Mouse (Mus musculus) forebrain, postnatal 0 days (tissue): Measurements from ENCODE around the gene Nfrkb. TPM values are rescaled to one million over a fixed set of nuclear protein-coding genes. Genes with fewer than 3 reads are reported as not detected.

Experiments
- ATAC-seq: fragments of 200-750 bp; cut with Nextera tagmentation; 2 replicates; pipeline ENCODE4 v1.8.0; 2017; ENCODE audit warnings: mild to moderate bottlenecking, moderate library complexity
- DNase-seq: peaks from one replicate; pipeline ENCODE4 v3.0.0-alpha.2; 2015
- H3K27ac ChIP-seq: fragments of 300-500 bp; sonication (generic); 2 replicates; pipeline ENCODE4 v1.5.1; 2014; ENCODE audit warnings: low read depth, mild to moderate bottlenecking, antibody characterized with exemption, low read length, moderate library complexity, mixed read lengths
- H3K27me3 ChIP-seq: fragments of 300-500 bp; sonication (generic); 2 replicates; pipeline ENCODE4 v1.6.1; 2014; ENCODE audit warnings: mild to moderate bottlenecking, low read length, mixed read lengths; ENCODE audit not compliant: insufficient read depth
- H3K36me3 ChIP-seq: fragments of 300-500 bp; sonication (generic); 2 replicates; pipeline ENCODE4 v1.6.1; 2014; ENCODE audit warnings: mild to moderate bottlenecking, moderate library complexity; ENCODE audit not compliant: insufficient read depth
- H3K4me1 ChIP-seq: fragments of 300-500 bp; sonication (generic); 2 replicates; pipeline ENCODE4 v1.6.1; 2014; ENCODE audit warnings: antibody characterized with exemption; ENCODE audit not compliant: insufficient read depth
- H3K4me2 ChIP-seq: fragments of 300-500 bp; sonication (generic); 2 replicates; pipeline ENCODE4 v1.6.1; 2014; ENCODE audit warnings: low read depth, mild to moderate bottlenecking, moderate library complexity
- H3K4me3 ChIP-seq: fragments of 300-500 bp; sonication (generic); 2 replicates; pipeline ENCODE4 v1.5.1; 2014; ENCODE audit warnings: low read depth, low read length, mixed read lengths
- H3K9ac ChIP-seq: fragments of 300-500 bp; sonication (generic); 2 replicates; pipeline ENCODE4 v1.6.1; 2014; ENCODE audit warnings: mild to moderate bottlenecking
- H3K9me3 ChIP-seq: fragments of 300-500 bp; sonication (generic); 2 replicates; pipeline ENCODE4 v1.6.1; 2016; ENCODE audit warnings: low read length
- CTCF ChIP-seq: sonication (generic); IDR thresholded peaks from 2 replicates; pipeline ENCODE4 v1.5.1; 2016; ENCODE audit warnings: antibody characterized with exemption, control low read depth, low read depth
- WGBS: fragments of 180-500 bp; shearing (Covaris S2); extraction: QIAGEN DNeasy Blood & Tissue Kit; methylation state at CpG from one replicate; pipeline ENCODE4 v1.1.7; 2014; 5-methylcytosine and 5-hydroxymethylcytosine counted together
- polyA plus RNA-seq: library from polyadenylated mRNA; unstranded; fragments of >200 nt; fragmentation: Nextera tagmentation; extraction: Ambion mirVana; gene quantifications from 2 replicates; pipeline ENCODE4 v1.2.1, GENCODE M21; 2015
- total RNA-seq: library from RNA; depleted of rRNA; stranded (reverse); fragments of >200 nt; gene quantifications from 2 replicates; pipeline ENCODE4 v1.2.3, GENCODE M21; 2014

Nfrkb gene
- total and polyA plus RNA-seq, 2 experiments from 2014 or later: 22.0 to 46.8 TPM

DNA sequence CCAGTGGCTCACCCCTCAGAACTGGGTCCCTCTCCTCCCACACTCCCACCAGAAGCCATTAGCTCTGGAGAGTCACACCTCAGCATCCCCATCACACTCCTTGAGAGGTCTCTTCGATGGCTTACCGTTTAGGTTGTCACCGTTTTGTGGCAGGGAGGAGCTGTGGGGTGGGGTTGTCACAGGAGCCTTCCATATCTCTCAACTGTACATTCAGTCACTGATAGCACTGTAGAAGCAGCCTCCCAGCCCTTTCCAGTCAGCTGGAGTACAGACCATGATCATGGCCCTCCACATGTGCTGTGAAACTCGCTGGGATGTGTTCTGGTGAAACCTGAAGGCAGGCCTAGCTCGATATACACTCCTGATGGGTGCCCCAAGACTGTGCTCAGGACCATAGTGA is 36.2 kb downstream of the Nfrkb start:
- no peak for DNase-seq
- Histone ChIP-seq H3K36me3 (peaks cover 56% of the 10 kb centered on the region), H3K4me3 (no peak overlapping the region), H3K27me3 (no peaks in the 10 kb centered on the region), H3K4me2 (no peak overlapping the region), H3K9ac (no peak overlapping the region), H3K27ac (no peak overlapping the region), H3K9me3 (no peaks in the 10 kb centered on the region), H3K4me1 (no peaks in the 10 kb centered on the region)
- WGBS: 96% methylated on average over 5 of the region's 5 CpGs
- no peak for TF ChIP-seq CTCF
- ATAC-seq: no peak

DNA sequence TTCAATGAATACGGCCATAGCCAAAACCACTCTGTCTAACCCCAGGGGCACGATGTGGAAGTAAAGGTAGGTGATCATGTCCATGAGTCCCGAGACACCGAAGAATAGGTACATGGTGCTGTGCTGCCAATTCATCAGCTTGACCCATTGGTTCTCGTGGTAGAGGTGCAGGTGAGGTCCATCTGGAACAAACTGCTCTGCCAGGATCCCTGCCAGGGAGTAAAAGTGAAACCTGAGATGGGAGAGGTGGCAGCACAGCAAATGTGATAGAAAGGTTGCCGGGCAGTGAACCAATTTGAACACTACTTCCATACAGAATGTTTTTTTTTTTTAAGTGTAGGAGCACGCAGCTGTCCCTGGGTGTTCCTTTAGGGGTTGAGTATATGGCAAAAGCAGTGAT is 43.0 kb downstream of the Nfrkb start:
- H3K4me3 ChIP-seq: no peak overlapping the region
- H3K27ac ChIP-seq: no peak overlapping the region
- H3K36me3 ChIP-seq: peaks cover 6% of the 10 kb centered on the region; the same call in 1 of the 2 replicates
- H3K27me3 ChIP-seq: no peaks in the 10 kb centered on the region
- ATAC-seq (no peak), DNase-seq (no peak)
- H3K9ac ChIP-seq: no peak overlapping the region
- no peaks in the 10 kb centered on the region for H3K9me3 ChIP-seq
- no peak for TF ChIP-seq CTCF
- H3K4me1 ChIP-seq: no peaks in the 10 kb centered on the region
- 88% methylated on average over 7 of the region's 7 CpGs for WGBS
- no peak overlapping the region for H3K4me2 ChIP-seq

DNA sequence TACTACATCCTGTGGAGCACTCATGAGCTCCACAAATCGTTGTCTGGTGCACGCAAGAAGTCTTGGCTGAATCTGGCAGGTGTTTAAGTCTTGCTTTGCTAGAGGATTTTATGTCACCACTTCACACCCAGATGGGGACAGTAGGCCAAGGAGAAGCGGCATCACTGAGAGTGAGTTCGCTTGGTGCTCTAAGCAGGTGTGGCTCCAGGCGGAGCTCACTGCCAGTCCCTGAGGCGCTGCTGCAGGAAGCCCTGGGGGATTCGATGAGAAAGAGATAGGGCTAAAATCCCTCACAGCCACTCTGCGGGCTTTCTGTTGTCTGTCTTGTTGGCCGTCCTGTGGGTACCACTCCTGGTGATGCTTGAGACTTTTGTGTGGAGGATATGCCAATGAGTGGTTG is 44.0 kb downstream of the Nfrkb start:
- H3K9me3 ChIP-seq: no peaks in the 10 kb centered on the region
- H3K4me3 ChIP-seq: no peak overlapping the region
- H3K4me2 ChIP-seq: no peak overlapping the region
- no peaks in the 10 kb centered on the region for H3K36me3 ChIP-seq
- DNase-seq (no peak), ATAC-seq (no peak)
- no peak for TF ChIP-seq CTCF
- no peaks in the 10 kb centered on the region for H3K27me3 ChIP-seq
- WGBS: 77% methylated on average over 9 of the region's 9 CpGs
- H3K27ac ChIP-seq: no peak overlapping the region
- no peak overlapping the region for H3K9ac ChIP-seq
- no peaks in the 10 kb centered on the region for H3K4me1 ChIP-seq

DNA sequence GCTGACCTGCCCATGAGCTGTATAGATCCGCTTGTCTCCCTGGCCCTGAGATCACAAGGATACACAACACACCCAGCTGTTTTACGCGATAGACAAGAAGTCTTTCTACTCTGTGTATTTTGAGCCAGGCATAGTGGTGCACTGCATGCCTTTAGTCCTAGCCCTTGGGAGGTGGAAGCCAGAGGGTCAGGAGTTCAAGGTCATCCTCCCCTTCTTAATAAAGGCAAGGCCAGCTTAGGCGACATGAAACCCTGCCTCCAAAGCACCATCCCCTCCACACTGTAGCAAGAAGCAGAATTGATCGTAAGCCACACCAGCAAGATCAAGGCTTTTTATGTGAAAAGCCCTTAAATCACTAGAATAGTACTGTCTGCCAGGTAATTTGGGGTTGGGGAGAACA is 45.8 kb downstream of the Nfrkb start:
- no peak overlapping the region for H3K9ac ChIP-seq
- H3K27ac ChIP-seq: no peak overlapping the region
- DNase-seq (no peak), ATAC-seq (no peak)
- 91% methylated on average over 5 of the region's 5 CpGs for WGBS
- H3K9me3 ChIP-seq: no peaks in the 10 kb centered on the region
- H3K4me3 ChIP-seq: no peak overlapping the region
- H3K4me2 ChIP-seq: no peak overlapping the region
- no peaks in the 10 kb centered on the region for H3K4me1 ChIP-seq
- TF ChIP-seq CTCF: no peak
- no peaks in the 10 kb centered on the region for H3K27me3 ChIP-seq
- no peaks in the 10 kb centered on the region for H3K36me3 ChIP-seq

DNA sequence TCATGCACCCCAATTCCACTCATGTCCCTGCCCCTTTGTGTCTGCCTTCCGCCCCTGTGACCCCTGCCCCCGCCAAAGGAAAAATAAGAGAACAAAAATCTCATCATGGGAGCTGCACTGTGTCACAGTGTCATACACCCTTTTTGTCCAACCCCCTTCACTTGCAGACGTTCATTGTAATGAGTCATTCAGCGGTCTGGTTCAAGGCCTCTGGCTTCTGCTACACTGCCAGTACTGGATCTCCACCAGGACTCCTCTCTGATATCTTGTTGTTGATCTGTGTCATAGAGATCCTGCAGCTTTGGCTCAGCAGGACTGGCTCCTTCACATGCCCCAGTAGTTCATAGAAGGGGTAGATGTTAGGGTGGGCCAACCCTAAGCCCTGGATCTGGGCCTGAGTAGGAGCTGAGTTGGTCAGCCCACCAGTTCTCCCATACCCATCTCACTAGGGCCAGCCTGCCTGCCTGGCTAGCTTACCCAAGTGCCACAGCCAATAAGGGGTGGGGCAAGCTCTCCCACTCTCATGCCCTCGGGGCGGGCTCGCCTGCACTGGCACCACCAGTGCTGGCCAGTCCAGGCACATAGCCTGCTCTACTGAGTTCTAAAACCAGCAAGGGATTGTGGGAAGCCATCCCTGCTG is 46.5 kb downstream of the Nfrkb start:
- H3K27ac ChIP-seq: no peak overlapping the region
- DNase-seq (no peak), ATAC-seq (no peak)
- H3K9me3 ChIP-seq: no peaks in the 10 kb centered on the region
- H3K36me3 ChIP-seq: no peaks in the 10 kb centered on the region
- H3K9ac ChIP-seq: no peak overlapping the region
- 83% methylated on average over 7 of the region's 7 CpGs for WGBS
- no peaks in the 10 kb centered on the region for H3K4me1 ChIP-seq
- no peak overlapping the region for H3K4me3 ChIP-seq
- H3K27me3 ChIP-seq: no peaks in the 10 kb centered on the region
- no peak for TF ChIP-seq CTCF
- no peak overlapping the region for H3K4me2 ChIP-seq

DNA sequence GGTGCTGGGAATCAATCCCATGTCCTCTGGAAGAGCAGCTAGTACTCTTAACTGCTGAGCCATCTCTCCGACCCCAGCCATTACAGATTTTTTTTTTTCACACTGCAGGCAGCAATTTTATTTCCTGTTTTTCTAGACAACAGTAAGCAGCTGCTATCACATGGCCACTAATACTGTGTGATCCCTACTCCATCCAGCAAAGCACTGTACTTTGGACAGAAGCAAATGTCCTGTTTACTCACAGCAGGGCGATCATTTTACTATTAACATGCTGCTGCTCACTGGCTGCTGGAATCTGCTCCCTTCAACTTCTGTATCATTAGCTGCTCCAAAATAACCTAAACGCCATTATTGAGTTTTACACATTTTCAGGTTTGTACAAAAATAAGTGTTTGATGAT is 47.4 kb downstream of the Nfrkb start:
- no peak overlapping the region for H3K4me3 ChIP-seq
- H3K4me2 ChIP-seq: no peak overlapping the region
- H3K9me3 ChIP-seq: no peaks in the 10 kb centered on the region
- no peak overlapping the region for H3K9ac ChIP-seq
- 84% methylated on average over 3 of the region's 3 CpGs for WGBS
- no peaks in the 10 kb centered on the region for H3K27me3 ChIP-seq
- no peak for TF ChIP-seq CTCF
- ATAC-seq (no peak), DNase-seq (no peak)
- H3K36me3 ChIP-seq: no peaks in the 10 kb centered on the region
- H3K4me1 ChIP-seq: no peaks in the 10 kb centered on the region
- H3K27ac ChIP-seq: no peak overlapping the region

DNA sequence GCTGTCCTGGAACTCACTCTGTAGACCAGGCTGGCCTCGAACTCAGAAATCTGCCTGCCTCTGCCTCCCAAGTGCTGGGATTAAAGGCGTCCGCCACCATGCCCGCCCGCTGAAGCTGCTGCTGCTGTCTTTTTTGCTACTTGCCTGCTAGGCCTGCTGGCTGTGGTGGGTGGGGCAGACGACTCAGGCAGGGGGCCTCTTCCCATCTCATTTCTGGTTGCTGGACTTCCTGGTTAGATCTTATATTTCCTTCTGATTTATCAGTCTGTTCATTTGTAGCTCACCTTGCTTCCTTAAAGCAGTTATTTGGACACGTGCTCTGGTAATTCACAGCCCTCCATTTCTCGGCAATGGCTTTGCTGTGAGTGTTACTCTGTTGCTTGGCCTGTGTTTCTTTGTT is 49.4 kb downstream of the Nfrkb start:
- no peaks in the 10 kb centered on the region for H3K27me3 ChIP-seq
- H3K4me2 ChIP-seq: no peak overlapping the region
- no peak overlapping the region for H3K4me3 ChIP-seq
- DNase-seq (no peak), ATAC-seq (no peak)
- H3K27ac ChIP-seq: no peak overlapping the region
- no peaks in the 10 kb centered on the region for H3K36me3 ChIP-seq
- H3K9ac ChIP-seq: no peak overlapping the region
- WGBS: 92% methylated on average over 8 of the region's 8 CpGs
- H3K4me1 ChIP-seq: no peaks in the 10 kb centered on the region
- no peaks in the 10 kb centered on the region for H3K9me3 ChIP-seq
- no peak for TF ChIP-seq CTCF
